Mouse (Mus musculus) lung, embryonic 14.5 days (tissue): Measurements from ENCODE around the gene Las1l. TPM values are rescaled to one million over a fixed set of nuclear protein-coding genes. Genes with fewer than 3 reads are reported as not detected.

ENCODE experiments used
- ATAC-seq: fragments of 200-750 bp; cut with Nextera tagmentation; 2 replicates; pipeline ENCODE4 v1.8.0; 2017; ENCODE audit warnings: mild to moderate bottlenecking, moderate TSS enrichment, moderate library complexity; ENCODE audit not compliant: insufficient read depth
- DNase-seq: peaks from one replicate; pipeline ENCODE4 v3.0.0-alpha.2; 2015
- H3K27ac ChIP-seq: fragments of 300-500 bp; sonication (generic); 2 replicates; pipeline ENCODE4 v1.5.1; 2014; ENCODE audit warnings: low read depth, mild to moderate bottlenecking, moderate library complexity
- H3K27me3 ChIP-seq: fragments of 300-500 bp; sonication (generic); 2 replicates; pipeline ENCODE4 v1.6.1; 2014; ENCODE audit warnings: low read length, control low read depth; ENCODE audit not compliant: insufficient read depth
- H3K36me3 ChIP-seq: fragments of 300-500 bp; sonication (generic); 2 replicates; pipeline ENCODE4 v1.6.1; 2014; ENCODE audit warnings: control low read depth; ENCODE audit not compliant: insufficient read depth
- H3K4me1 ChIP-seq: fragments of 300-500 bp; sonication (generic); 2 replicates; pipeline ENCODE4 v1.6.1; 2014; ENCODE audit warnings: antibody characterized with exemption, control low read depth; ENCODE audit not compliant: insufficient read depth
- H3K4me2 ChIP-seq: fragments of 300-500 bp; sonication (generic); 2 replicates; pipeline ENCODE4 v1.6.1; 2014; ENCODE audit warnings: mild to moderate bottlenecking
- H3K4me3 ChIP-seq: fragments of 300-500 bp; sonication (generic); 2 replicates; pipeline ENCODE4 v1.5.1; 2014; ENCODE audit warnings: low read depth, low read length
- H3K9ac ChIP-seq: fragments of 300-500 bp; sonication (generic); 2 replicates; pipeline ENCODE4 v1.6.1; 2014
- H3K9me3 ChIP-seq: fragments of 300-500 bp; sonication (generic); 2 replicates; pipeline ENCODE4 v1.6.1; 2016; ENCODE audit warnings: low read depth, low read length, control low read depth
- CTCF ChIP-seq: IDR thresholded peaks from 2 replicates; pipeline ENCODE4 v1.5.1; 2016; ENCODE audit warnings: antibody characterized with exemption, low read depth
- WGBS: fragments of 180-500 bp; shearing (Covaris S2); extraction: QIAGEN DNeasy Blood & Tissue Kit; methylation state at CpG from one replicate; pipeline ENCODE4 v1.1.7; 2014; 5-methylcytosine and 5-hydroxymethylcytosine counted together
- polyA plus RNA-seq: library from polyadenylated mRNA; unstranded; fragments of >200 nt; fragmentation: Nextera tagmentation; extraction: Ambion mirVana; gene quantifications from 2 replicates; pipeline ENCODE4 v1.2.1, GENCODE M21; 2014

Gene Las1l
- polyA plus RNA-seq, 1 experiment from 2014 or later, result 43.6 TPM

DNA sequence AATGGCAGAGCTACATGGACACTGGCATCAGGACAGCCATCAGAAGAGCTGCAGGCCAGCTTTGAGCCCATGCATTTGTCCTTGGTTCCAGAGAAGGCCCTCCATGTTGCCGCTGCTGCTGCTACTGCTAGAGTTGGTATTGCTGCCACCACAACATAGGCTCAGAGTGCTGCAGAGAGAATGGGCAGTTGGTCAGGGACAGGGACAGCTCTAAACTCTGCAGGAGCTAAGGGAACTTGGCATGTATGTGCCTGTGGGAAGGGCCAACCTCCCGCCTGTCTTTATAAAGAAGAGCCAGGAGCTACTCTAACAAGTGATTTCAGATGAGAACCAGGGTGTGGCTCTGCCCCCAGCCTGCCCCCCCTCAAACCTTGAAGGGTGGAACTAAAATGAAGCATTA, 21.3 kb downstream of the Las1l start:
- no peak overlapping the region for H3K4me3 ChIP-seq
- peaks cover 35% of the 10 kb centered on the region; the same call in 1 of the 2 replicates for H3K36me3 ChIP-seq
- TF ChIP-seq CTCF, result no peak
- H3K27ac ChIP-seq, result no peak overlapping the region
- no peaks in the 10 kb centered on the region for H3K27me3 ChIP-seq
- WGBS, result 91% methylated on average over 2 of the region's 2 CpGs
- no peak overlapping the region for H3K9ac ChIP-seq
- ATAC-seq, result no peak
- DNase-seq, result no peak
- no peaks in the 10 kb centered on the region for H3K4me1 ChIP-seq
- no peak overlapping the region for H3K4me2 ChIP-seq
- no peaks in the 10 kb centered on the region for H3K9me3 ChIP-seq

DNA sequence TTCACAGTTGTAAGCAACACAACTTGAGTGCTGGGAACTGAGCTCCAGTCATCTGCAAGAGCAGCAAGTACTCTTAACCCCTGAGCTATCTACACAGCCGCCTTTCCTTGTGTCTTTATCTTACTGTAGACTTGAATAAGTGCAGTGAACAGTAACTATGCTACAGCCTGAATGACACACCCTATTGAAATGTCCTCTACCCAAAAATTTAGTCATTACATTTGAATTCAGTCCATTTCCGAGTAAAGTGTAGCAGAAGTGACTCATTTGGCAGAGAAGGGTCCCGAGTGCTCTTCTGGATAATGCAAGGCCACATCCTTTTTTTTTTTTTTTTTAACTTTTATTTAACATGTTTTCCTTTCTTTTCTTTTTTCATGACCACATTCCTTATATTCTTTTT, 54.0 kb downstream of the Las1l start:
- Histone ChIP-seq H3K27me3 (no peaks in the 10 kb centered on the region), H3K4me1 (no peaks in the 10 kb centered on the region), H3K27ac (no peak overlapping the region), H3K9me3 (no peaks in the 10 kb centered on the region), H3K4me3 (no peak overlapping the region), H3K36me3 (no peaks in the 10 kb centered on the region), H3K9ac (no peak overlapping the region), H3K4me2 (no peak overlapping the region)
- no peak for ATAC-seq
- DNase-seq, result no peak
- 82% methylated on average over 3 of the region's 3 CpGs for WGBS
- TF ChIP-seq CTCF, result no peak

Other genes starting within 250 kb of the Las1l start
- gene Zc3h12b, start 245.3 kb downstream of the Las1l start, polyA plus RNA-seq, result 2.3 and 3.5 TPM in 2 replicates
- 173 and 180 TPM in 2 replicates for gene Msn, start 139.1 kb upstream of the Las1l start, polyA plus RNA-seq